Mouse (Mus musculus): ENCODE data around the gene Dmap1.
A peak's percentile ranks its signal among the peaks of the same experiment; 100 is the strongest.

The Dmap1 gene

DNA sequence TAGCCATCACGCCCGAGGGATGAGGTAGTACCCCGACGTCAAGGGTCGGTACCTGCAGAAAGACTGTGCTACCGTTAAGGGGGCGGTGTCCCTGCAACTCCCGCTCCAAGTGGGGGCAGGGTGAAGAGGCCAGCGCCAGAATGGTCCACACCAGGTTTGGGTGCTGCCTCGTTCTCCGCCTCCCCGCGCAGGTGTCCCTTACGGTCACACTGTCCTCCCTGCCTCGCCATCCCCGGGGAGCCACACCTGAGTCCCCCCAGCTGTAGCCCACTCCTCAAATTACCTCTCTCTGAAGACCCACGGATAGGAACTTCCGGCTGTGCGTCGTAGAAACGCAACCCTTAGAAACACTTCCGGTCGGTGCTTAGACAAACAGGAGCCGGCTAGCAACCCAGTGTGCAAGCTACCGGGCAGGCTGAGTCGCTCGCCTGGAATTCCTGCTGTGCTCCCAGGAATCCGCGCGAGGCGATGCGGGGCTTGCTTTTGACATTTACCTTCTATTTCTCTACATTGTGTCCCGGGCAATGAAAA is at the start of gene Dmap1:
Gene Dmap1, minus strand, starts transcription at position 343 of the 531 bp plus-strand sequence.
- peak; percentile 76 for DNase-seq

- no peak for DNase-seq
These were observed 42.0 kb upstream of the Dmap1 start, which contains the start of gene Gm12845 for GRCm38 (mm10) chr4:117724112-117724511. Gene Gm12845, plus strand, starts transcription at chr4:117724412.

- DNase-seq: no peak
These were observed 31.4 kb upstream of the Dmap1 start for GRCm38 (mm10) chr4:117713303-117714098.

- DNase-seq: no peak
These were observed 30.2 kb upstream of the Dmap1 start for GRCm38 (mm10) chr4:117712314-117712713.

DNA sequence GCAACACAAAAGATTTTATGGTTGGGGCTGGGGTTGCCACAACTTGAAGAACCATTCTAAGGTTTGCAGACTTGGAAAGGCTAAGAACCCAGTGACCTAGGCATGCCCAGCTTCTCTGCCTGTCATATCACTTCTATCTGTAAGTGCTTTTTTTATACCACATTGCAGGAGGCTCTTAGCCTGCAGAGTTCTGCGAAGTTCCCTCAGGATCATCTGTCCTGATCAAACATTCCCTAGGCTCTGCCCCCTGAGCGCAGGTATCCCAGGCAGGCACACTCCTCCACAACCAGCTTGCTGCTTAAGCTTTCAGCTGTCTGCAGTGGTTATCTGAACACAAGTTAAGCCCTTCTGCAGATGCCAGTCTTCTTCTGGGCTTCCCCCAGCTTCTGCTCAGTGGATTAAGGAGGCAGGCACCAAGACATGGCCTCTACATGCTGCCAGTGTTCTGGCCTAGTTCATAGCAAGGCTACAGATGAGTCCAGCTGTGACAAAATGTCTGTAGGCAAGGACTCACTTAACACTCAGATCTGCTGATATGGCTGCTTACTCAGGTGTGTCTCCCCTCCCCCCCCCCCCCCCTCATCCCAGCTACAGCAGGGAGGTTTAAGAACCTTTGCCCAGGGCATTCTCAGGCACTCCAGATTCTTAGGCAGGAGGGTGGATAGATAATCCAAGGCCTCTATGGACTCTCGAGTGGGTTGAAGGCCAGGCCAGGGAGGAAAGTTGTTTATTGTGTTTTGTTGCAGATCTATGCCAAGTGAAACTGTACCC is 26.9 kb upstream of the Dmap1 start:
- no peak for DNase-seq

DNA sequence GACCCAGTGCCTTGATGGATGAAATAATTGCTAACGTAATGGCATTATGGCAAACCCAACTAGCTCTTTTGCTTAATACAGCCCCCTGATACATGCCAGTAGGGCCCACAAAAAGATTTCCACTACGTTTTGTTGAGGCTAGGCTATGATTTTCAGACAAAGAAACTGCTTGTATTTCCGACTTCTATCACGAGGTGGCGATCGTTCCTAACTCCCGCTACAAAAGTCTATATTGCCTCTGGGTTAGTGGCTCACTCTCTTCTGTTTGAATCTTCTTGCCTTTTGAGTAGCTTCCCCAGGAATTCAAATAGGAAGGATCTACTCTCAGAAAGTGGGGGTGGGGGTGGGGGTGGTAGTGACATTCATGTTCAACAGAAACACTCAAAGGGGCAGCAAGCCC is 23.3 kb upstream of the Dmap1 start:
- peak; percentile 24 for DNase-seq

GRCm38 (mm10) chr4:117686354-117686753 is 4.3 kb upstream of the Dmap1 start:
- DNase-seq: no peak

GRCm38 (mm10) chr4:117683048-117683768 is 1.1 kb upstream of the Dmap1 start:
- no peak for DNase-seq

- DNase-seq: no peak
These were observed 390 bp upstream of the Dmap1 start for GRCm38 (mm10) chr4:117682463-117682862.

DNA sequence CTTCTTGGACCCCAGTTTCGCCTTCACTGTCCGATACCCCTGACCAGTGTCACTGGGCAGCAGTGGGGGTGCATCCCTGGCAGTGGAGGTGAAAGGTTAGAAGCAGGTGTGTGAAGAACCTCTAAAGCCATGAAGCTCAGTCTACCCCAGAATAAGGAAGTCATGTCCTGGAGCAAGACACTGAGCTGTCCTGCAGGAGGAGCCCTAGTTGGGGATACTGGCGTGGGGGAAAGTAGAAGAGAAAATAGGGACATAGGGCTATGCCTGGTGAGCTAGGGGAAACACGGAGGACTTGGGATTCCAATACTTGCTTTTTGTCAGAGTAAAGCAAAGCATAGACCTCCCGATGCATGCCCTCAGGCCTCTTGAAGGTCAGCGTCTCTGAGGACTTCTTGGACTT is 1.1 kb downstream of the Dmap1 start:
- DNase-seq: no peak

DNA sequence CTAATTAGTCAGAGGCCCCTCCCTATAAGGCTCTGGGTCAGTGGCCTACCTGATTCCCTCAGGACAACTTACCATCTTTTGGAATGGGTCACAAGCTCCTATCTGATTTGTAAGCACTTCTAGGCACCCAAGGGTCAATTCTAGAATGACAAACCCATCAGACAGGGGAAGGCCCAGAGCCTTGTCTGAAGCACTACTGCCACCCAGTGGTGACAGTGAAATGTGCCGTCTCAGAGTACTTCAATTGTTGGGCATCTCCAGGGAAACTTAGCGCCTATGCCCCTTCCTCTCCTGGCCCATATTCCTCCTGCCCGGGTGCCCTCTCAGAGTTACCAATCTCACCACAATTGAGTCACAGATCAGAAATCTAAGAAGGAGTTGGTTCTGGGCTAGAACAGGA is 5.2 kb downstream of the Dmap1 start:
- peak; percentile 59 for DNase-seq

- DNase-seq: no peak
These were observed 8.2 kb downstream of the Dmap1 start for GRCm38 (mm10) chr4:117673901-117674300.

GRCm38 (mm10) chr4:117672042-117672441 is 10.0 kb downstream of the Dmap1 start:
- DNase-seq: no peak

DNA sequence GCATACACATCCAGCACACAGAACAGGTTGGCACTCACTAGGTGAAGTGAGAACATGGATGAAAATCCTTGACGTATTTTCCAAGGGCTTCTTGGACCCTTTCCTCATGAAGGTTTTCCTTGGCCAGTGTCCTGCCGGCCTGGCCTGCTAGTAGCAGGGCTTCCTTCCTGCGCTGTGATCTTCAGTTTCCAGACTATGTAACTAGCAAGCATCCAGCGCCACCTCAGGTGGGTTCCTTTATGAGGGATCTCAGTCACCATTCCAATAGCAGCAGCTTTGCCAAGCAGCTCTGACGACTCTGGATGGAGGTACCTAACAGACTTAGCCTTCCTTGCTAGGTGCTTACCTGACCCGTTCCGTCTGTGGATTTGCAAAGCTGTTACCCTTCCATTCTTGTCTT is 12.2 kb downstream of the Dmap1 start:
- DNase-seq: no peak

GRCm38 (mm10) chr4:117666054-117666453 is 16.0 kb downstream of the Dmap1 start:
- no peak for DNase-seq

DNA sequence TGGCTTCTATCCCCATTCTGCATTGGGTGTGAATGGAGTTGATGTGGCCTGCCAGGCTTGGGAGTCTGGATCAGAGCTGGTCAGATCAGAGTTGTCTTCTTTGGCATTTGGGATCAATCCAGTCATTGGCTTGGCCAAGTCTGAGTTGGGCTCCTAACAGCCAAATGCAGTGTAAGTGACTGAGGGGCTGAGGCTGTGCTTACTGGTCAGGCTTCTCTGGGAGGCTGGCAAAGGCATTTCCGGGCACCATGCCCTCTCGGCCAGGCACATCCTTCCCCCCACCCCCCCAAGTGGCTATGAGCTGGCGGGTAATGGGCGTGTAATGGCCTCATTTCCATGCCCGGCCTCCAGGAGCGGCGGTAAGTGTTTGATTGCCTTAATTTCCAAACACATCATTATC is 16.5 kb downstream of the Dmap1 start:
- DNase-seq: no peak

DNA sequence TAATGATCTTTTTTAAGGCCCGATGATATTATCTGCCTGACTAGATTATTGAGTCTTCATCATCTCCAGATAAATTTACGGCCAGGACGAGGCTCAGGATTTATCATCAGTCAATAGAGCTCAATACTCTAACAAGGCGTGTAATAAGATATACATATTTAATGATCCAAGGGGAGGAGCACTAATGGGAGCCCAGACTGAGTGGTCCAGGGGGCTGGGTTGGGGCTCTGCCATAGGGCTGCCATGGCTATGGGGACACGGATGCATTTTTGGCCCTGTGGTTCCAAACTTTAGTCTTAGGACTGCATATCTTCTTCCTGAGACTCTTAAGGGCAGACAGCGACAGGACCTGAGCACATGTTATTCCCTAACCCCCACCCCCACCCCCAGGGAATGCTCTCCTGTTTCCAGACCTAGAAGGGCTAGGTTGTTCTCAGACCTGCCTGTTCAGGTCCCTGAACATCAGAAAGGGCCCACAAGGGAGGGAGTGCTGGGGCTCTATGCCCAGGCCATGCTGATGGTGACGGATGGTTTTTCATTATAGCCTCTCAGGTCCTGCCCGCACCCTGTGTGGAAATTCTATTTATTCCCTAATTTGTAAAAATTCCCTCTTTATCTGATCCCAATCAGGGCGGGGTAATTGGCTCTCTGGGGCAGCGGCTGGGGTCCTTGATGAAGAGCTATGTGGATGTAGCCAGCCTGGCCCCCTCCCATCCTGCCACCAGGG is 17.5 kb downstream of the Dmap1 start:
- DNase-seq: no peak

DNA sequence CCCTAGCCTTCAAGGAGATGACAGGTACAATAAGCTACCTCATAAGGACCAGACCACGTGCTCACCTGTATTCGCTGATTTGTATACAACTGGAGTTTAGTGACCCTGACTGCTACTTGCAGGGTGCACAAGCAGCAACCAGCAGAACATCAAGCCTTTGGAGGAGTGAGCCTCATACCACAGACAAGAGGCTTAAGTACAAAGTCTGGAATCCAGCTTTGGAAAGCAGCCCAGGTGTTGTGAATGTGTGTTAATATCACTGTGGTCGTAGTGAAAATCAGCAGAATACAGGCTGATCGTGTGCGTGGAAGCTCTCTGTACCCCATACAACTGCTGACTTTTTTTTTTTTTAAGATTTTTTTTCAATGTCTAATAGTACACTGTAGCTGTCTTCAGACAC is 22.1 kb downstream of the Dmap1 start:
- DNase-seq: no peak

- DNase-seq: no peak
These were observed 23.3 kb downstream of the Dmap1 start for GRCm38 (mm10) chr4:117658582-117659444.

DNA sequence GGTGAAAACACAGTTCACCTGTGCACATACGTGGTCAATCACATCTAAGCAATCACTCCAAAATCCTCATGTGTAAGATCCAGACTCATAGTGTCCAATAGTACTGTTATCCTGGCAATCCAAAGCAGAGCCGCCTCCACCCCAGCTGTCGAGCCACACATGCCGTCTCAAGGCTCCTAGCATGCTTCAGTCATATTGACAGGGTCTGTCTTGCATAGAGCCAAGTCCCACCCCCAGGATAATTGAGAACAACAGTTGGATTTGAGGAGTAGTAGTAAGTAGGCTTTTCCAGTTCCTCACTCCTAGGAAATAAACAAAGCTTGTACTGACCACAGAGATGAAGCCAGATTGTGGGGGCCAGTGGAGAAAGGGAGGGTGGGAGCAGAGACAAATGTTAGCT is 24.4 kb downstream of the Dmap1 start:
- DNase-seq: no peak

DNA sequence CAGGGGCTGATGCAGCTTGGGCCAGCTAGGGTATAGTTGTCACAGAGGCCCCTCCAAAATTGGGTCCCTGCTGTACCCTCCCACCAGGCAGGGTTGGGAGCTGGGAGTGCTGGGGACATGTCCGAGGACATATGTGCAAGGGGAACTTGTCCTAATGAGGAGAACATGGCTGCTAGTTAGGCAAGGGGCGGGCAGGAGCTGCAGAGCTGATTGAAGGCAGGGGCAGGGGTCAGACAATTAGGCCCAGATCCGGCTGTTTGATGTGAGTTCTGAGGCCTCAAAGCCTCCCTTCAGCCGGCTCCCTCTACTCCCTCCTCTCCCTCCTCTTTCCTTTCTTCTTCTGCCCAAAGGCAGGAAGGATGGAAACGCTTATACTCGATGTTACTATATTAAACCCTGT is 25.1 kb downstream of the Dmap1 start:
- DNase-seq: no peak

- DNase-seq: no peak
These were observed 26.6 kb downstream of the Dmap1 start for GRCm38 (mm10) chr4:117655500-117655863.

Measured in right cerebral cortex, postnatal 25 days (tissue).